Mouse (Mus musculus) heart, postnatal 0 days (tissue): Measurements from ENCODE around the gene H2-Q7.
"Not testable (repeated sequence)": the region's sequence is repeated elsewhere in the genome, so short reads cannot be mapped to it uniquely, and the experiment has no call there.

Experiments
- CTCF ChIP-seq: IDR thresholded peaks from 2 replicates; pipeline ENCODE4 v1.5.1; 2016; ENCODE audit warnings: antibody characterized with exemption, control low read depth, low read depth
- EP300 ChIP-seq: IDR thresholded peaks from 2 replicates; pipeline ENCODE4 v1.6.1; 2016; ENCODE audit warnings: antibody characterized with exemption, low read depth

GRCm38 (mm10) chr17:35442376-35442775, 3.4 kb downstream of the H2-Q7 start:
- not testable (repeated sequence) for TF ChIP-seq CTCF, EP300
